Mouse (Mus musculus) activated CD4-positive, CD25-positive, alpha-beta regulatory T cell (primary cell): ENCODE data around the gene Kcnh2. TPM values are rescaled to one million over a fixed set of nuclear protein-coding genes. Genes with fewer than 3 reads are reported as not detected.

Experiments used
- polyA plus RNA-seq, 2 experiments: library from polyadenylated mRNA; unstranded; fragments of 100-300 nt; shearing (Covaris generic); gene quantifications; one replicate each; pipeline ENCODE4 v1.2.1; 2017

The Kcnh2 gene
- 1 to 10 TPM; 2.1 to 3.2 TPM for polyA plus RNA-seq

GRCm38 (mm10) chr5:24351278-24351677 is at the start of gene Kcnh2:
TSS of gene Kcnh2 (minus strand) at chr5:24351604.

DNA sequence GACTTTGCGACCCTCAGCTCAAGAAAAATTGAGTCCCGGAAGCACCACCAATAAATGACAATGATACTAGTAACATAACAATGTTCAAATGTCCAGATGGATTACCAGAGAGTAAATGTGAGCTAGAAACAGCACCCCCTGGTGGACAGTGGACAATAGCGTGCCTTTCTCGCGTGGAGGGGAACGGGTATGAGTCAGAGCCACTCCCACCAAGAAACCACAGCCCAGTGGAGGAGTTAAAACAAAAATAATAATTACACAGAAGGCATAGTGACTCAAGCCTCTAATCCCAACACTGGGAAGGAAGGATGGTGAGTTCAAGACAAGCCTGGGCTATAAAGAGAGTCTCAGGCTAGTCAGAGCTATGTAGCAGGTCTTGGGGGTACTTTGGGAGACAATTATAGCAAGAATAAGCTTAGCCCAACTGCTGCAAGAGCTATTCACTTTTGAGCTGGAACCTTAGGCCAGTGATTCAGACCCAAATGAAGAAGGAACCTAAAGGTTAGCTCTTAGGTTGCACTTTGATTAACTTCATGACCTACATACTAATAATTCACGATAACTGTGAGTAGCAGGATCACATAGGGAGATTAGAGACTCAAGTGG is 42.1 kb upstream of the Kcnh2 start, which contains the start of gene Abcb8:
Gene Abcb8 (plus strand): TSS at position 272 of the 606 bp plus-strand sequence.

DNA sequence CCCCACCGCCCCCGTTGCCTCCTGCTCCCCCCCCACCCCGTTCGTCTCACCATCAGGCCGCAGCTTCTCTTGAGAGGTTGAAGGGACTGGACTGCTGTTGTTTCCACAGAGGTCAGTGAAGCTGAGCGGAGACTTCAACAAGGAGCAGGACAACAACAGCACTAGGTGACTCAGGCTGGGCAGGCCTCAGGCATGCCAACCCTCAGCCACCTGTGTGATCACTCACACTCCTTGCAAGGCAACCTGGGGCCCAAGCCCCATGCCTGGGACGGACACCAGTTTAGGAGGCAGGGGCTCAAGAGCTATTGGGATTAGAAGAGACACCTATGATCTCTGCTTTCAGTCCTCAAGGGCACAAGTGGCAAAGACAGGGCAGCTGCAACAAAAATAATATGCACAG is 40.5 kb upstream of the Kcnh2 start, which contains the start of gene Atg9b:
Gene Atg9b (minus strand): TSS at position 280 of the 400 bp plus-strand sequence.

GRCm38 (mm10) chr5:24364508-24364907 is 13.1 kb upstream of the Kcnh2 start, which contains the start of gene Nos3:
TSS of gene Nos3 (plus strand) at chr5:24364810.

Other genes starting within 250 kb of the Kcnh2 start
- 10 to 100 TPM; 10.1 to 13.6 TPM for gene Nupl2, start 186.6 kb downstream of the Kcnh2 start, polyA plus RNA-seq
- gene Nos3, start 13.2 kb upstream of the Kcnh2 start, polyA plus RNA-seq: under 1 TPM; 0.14 to 0.27 TPM
- gene Atg9b, start 40.5 kb upstream of the Kcnh2 start, polyA plus RNA-seq: 1 to 10 TPM in 1 of 2 experiments, under 1 TPM in 1; 1.00 to 1.1 TPM
- 10 to 100 TPM; 21.5 to 24.9 TPM for gene Abcb8, start 42.1 kb upstream of the Kcnh2 start, polyA plus RNA-seq
- gene Asic3, start 61.8 kb upstream of the Kcnh2 start, polyA plus RNA-seq: not detected
- 100 to 1,000 TPM in 1 of 2 experiments, 10 to 100 TPM in 1; 83.9 to 101 TPM for gene Cdk5, start 71.9 kb upstream of the Kcnh2 start, polyA plus RNA-seq
- 10 to 100 TPM; 22.6 to 29.7 TPM for gene Slc4a2, start 72.2 kb upstream of the Kcnh2 start, polyA plus RNA-seq
- 100 to 1,000 TPM; 103 to 108 TPM for gene Fastk, start 93.7 kb upstream of the Kcnh2 start, polyA plus RNA-seq
- 10 to 100 TPM; 56.9 to 63.6 TPM for gene Tmub1, start 96.2 kb upstream of the Kcnh2 start, polyA plus RNA-seq
- gene Agap3, start 100.6 kb upstream of the Kcnh2 start, polyA plus RNA-seq: 10 to 100 TPM; 39.7 to 47.0 TPM
- gene Gbx1, start 175.6 kb upstream of the Kcnh2 start, polyA plus RNA-seq: under 1 TPM in 1 of 2 experiments, not detected in 1; 0.05 TPM
- gene Asb10, start 189.4 kb upstream of the Kcnh2 start, polyA plus RNA-seq: under 1 TPM in 1 of 2 experiments, not detected in 1; 0.07 TPM
- not detected for gene 4931409K22Rik, start 205.2 kb upstream of the Kcnh2 start, polyA plus RNA-seq
- 10 to 100 TPM; 62.4 to 65.3 TPM for gene Abcf2, start 225.9 kb upstream of the Kcnh2 start, polyA plus RNA-seq
- 10 to 100 TPM; 23.6 to 33.5 TPM for gene Chpf2, start 235.1 kb upstream of the Kcnh2 start, polyA plus RNA-seq